18 mouse cellular contexts compared by ENCODE assay signal in the genomic region with DNA sequence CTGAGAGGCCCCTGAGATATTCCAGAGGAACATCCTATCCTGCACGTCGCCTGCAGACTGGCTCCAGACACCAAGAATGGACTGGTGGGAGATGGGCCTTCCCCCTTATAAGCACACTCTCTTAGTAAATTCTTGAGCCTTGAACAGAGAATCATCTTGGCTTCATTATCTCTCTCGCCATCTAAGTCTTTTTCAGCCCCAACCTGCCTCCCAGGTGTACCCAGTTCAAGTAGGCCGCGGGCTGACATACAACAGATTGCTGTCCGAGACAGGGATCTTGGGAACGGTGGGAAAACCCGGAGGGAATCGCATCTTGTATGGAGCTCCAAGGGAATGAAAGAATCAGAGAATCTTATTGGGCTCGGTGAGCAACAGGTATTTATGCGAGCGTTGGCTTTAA.
"Had no signal": no experiment of that assay in that cellular context is flagged by ENCODE, and none has a peak within 500 bp of the region (broad histone marks: within the 10 kb centered on the region; RNA-seq: fewer than 3 reads in every experiment).

No protein-coding gene starts in this region.

- H3K4me1 ChIP-seq: limb, embryonic 12.5 days; limb, embryonic 15.5 days; neural tube, embryonic 13.5 days had no signal

- H3K27me3 ChIP-seq: limb, embryonic 12.5 days; limb, embryonic 15.5 days; neural tube, embryonic 13.5 days had no signal

- H3K4me2 ChIP-seq: limb, embryonic 12.5 days; limb, embryonic 15.5 days; liver, embryonic 11.5 days; lung, embryonic 14.5 days; neural tube, embryonic 13.5 days had no signal

- H3K27ac ChIP-seq: kidney, postnatal 0 days; left cerebral cortex, adult 2 months; limb, embryonic 12.5 days; limb, embryonic 15.5 days; liver, embryonic 14.5 days; macrophage; neural tube, embryonic 13.5 days had no signal

- H3K9me3 ChIP-seq: limb, embryonic 15.5 days had no signal

- H3K36me3 ChIP-seq: limb, embryonic 12.5 days; limb, embryonic 15.5 days; neural tube, embryonic 13.5 days had no signal

- DNase-seq: kidney, adult 2 months; kidney, postnatal 36 days; layer of hippocampus, postnatal 36 days; left cerebral cortex, postnatal 4 days; liver, postnatal 0 days; lung, embryonic 14.5 days; retina, postnatal 1 day; thymus, adult 18-20 months; thymus, postnatal 36 days had no signal

- H3K4me3 ChIP-seq: left cerebral cortex, adult 2 months; limb, embryonic 12.5 days; limb, embryonic 15.5 days; myocyte; neural tube, embryonic 13.5 days had no signal

- H3K9ac ChIP-seq: limb, embryonic 12.5 days; limb, embryonic 15.5 days; liver, embryonic 14.5 days; liver, postnatal 0 days; lung, embryonic 14.5 days; neural tube, embryonic 13.5 days had no signal
